ENCODE assay signal across 25 mouse cellular contexts in genomic region chr17:66365664-66366063, GRCm38 (mm10).
A peak's percentile ranks its signal among the peaks of the same experiment; 100 is the strongest.
DNase-seq lines count a peak whose midpoint lies in the region; ATAC-seq and TF ChIP-seq lines count a peak whose summit lies in the region.
"Had no signal": no experiment of that assay in that cellular context is flagged by ENCODE, and none has a peak within 500 bp of the region (broad histone marks: within the 10 kb centered on the region; RNA-seq: fewer than 3 reads in every experiment).

No protein-coding gene starts in this region.

- 95% methylated on average over 1 of the region's 1 CpGs for WGBS in midbrain, embryonic 11.5 days

- peaks cover 77% of the 10 kb centered on the region for H3K36me3 ChIP-seq in E14TG2a.4 (ENCODE audit: insufficient read depth, low read length)
- peaks cover 8% of the 10 kb centered on the region for H3K36me3 ChIP-seq in midbrain, embryonic 11.5 days (ENCODE audit: control insufficient read depth, insufficient read depth, low read length)
- H3K36me3 ChIP-seq: embryonic facial prominence, embryonic 15.5 days had no signal

- DNase-seq in gastrocnemius, adult 2 months = no peak
- no peak for DNase-seq in gastrocnemius, postnatal 25 days
- peak; percentile 42 for DNase-seq in lung, postnatal 25 days (ENCODE audit: low spot score)
- DNase-seq in lung, postnatal 4 days = no peak
- no peak for DNase-seq in midbrain, embryonic 11.5 days (ENCODE audit: low spot score, missing footprints)
- DNase-seq: adrenal gland, adult 2 months; adrenal gland, postnatal 10 days; adrenal gland, postnatal 25 days; B cell, adult 2 months; cerebellum, adult 11 months; cerebellum, adult 18-20 months; cerebellum, adult 8-10 months; cerebellum, adult 9-11 months; cerebellum, postnatal 14 days; cerebellum, postnatal 36 days; embryo, embryonic 11 days; forebrain, postnatal 0 days had no signal

- H3K9ac ChIP-seq in midbrain, embryonic 11.5 days (ENCODE audit: low read length) = no peak overlapping the region
- H3K9ac ChIP-seq: embryonic facial prominence, embryonic 13.5 days; embryonic facial prominence, embryonic 15.5 days; forebrain, embryonic 13.5 days; forebrain, embryonic 15.5 days; forebrain, postnatal 0 days had no signal

- H3K27me3 ChIP-seq in E14TG2a.4 (ENCODE audit: insufficient read depth, low read length) = no peaks in the 10 kb centered on the region
- no peaks in the 10 kb centered on the region for H3K27me3 ChIP-seq in midbrain, embryonic 11.5 days (ENCODE audit: control insufficient read depth, insufficient read depth, low read length)
- H3K27me3 ChIP-seq: CH12.LX; embryonic facial prominence, embryonic 13.5 days; embryonic facial prominence, embryonic 15.5 days; forebrain, embryonic 13.5 days; forebrain, embryonic 15.5 days had no signal

- H3K4me3 ChIP-seq in gastrocnemius, adult 2 months = no peak overlapping the region; the same call in 1 of the 2 replicates
- H3K4me3 ChIP-seq in E14TG2a.4 (replicated peaks; ENCODE audit: low read length) = peak overlapping the region; percentile 82; the same call in 1 of the 2 replicates
- H3K4me3 ChIP-seq in midbrain, embryonic 11.5 days (ENCODE audit: low read depth, low read length) = no peak overlapping the region
- H3K4me3 ChIP-seq: embryonic facial prominence, embryonic 13.5 days; embryonic facial prominence, embryonic 15.5 days; erythroblast, embryonic 14.5 days; forebrain, embryonic 13.5 days; forebrain, embryonic 15.5 days had no signal

- no peaks in the 10 kb centered on the region for H3K9me3 ChIP-seq in E14TG2a.4 (ENCODE audit: low read length)
- no peaks in the 10 kb centered on the region for H3K9me3 ChIP-seq in midbrain, embryonic 11.5 days (ENCODE audit: control insufficient read depth, low read length)
- H3K9me3 ChIP-seq: embryonic facial prominence, embryonic 13.5 days; embryonic facial prominence, embryonic 15.5 days; forebrain, embryonic 13.5 days; forebrain, embryonic 15.5 days had no signal

- no peak for ATAC-seq in midbrain, embryonic 11.5 days (ENCODE audit: low FRiP score)
- ATAC-seq: CD4-positive, CD25-positive, alpha-beta regulatory T cell, adult 4 months; forebrain, embryonic 13.5 days; forebrain, embryonic 15.5 days; forebrain, postnatal 0 days had no signal

- TF ChIP-seq CTCF in gastrocnemius, adult 2 months (IDR thresholded peaks at IDR 0.05) = no peak
- no peak for TF ChIP-seq CTCF in E14TG2a.4 (conservative IDR thresholded peaks at IDR 0.05; ENCODE audit: low read length)

- H3K27ac ChIP-seq in gastrocnemius, adult 2 months = peak overlapping the region; percentile 83; the same call in 1 of the 2 replicates
- no peak overlapping the region for H3K27ac ChIP-seq in midbrain, embryonic 11.5 days (ENCODE audit: low read depth, low read length)
- H3K27ac ChIP-seq: embryonic facial prominence, embryonic 15.5 days; forebrain, embryonic 13.5 days; forebrain, embryonic 15.5 days had no signal

- H3K4me1 ChIP-seq in E14TG2a.4 (replicated peaks; ENCODE audit: low read depth, low read length) = peaks cover 69% of the 10 kb centered on the region
- H3K4me1 ChIP-seq in midbrain, embryonic 11.5 days (ENCODE audit: control insufficient read depth, insufficient read depth, low read length) = peaks cover 6% of the 10 kb centered on the region; the same call in 1 of the 2 replicates
- H3K4me1 ChIP-seq: forebrain, embryonic 15.5 days had no signal

- intact Hi-C loops in gastrocnemius, adult 2 months (cut with DNase I) = no loop called here

- no peak overlapping the region for H3K4me2 ChIP-seq in midbrain, embryonic 11.5 days
- H3K4me2 ChIP-seq: embryonic facial prominence, embryonic 15.5 days; forebrain, embryonic 13.5 days; forebrain, embryonic 15.5 days had no signal
